Mouse (Mus musculus) G1E (cell line): Measurements from ENCODE around the gene Zfp956.

ENCODE experiments used
- CTCF ChIP-seq: IDR thresholded peaks from 2 replicates; pipeline ENCODE4 v1.5.1; 2012; ENCODE audit warnings: low read depth, low read length, inconsistent platforms, mixed read lengths
- GATA1 ChIP-seq: IDR thresholded peaks from 2 replicates; pipeline ENCODE4 v1.6.1; 2012; ENCODE audit warnings: borderline replicate concordance, low read length, inconsistent platforms, mixed read lengths
- GATA2 ChIP-seq: IDR thresholded peaks from 2 replicates; pipeline ENCODE4 v1.6.1; 2012; ENCODE audit warnings: low read depth, low read length, inconsistent platforms, borderline replicate concordance
- TAL1 ChIP-seq: conservative IDR thresholded peaks from 2 replicates; pipeline ENCODE4 v1.6.1; 2012; ENCODE audit warnings: low read depth, low read length, inconsistent platforms, mixed read lengths

DNA sequence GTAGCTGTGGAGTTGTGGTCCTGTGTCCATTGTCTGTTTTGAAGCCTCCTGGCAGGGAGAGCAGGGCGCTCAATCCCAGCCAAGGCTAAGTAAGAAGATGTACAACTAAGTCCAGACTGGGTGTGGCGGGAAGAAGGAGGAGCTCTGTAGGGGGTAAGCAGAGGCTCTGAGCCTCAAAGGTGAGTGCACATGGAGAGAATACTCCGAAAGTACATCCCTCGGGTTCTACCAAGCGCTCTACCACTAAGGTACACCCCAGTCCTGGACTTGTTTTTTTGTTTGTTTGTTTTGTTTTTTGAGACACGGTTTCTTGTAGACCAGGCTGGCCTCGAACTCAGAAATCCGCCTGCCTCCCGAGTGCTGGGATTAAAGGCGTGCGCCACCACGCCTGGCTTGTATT is 10.7 kb upstream of the Zfp956 start:
- TF ChIP-seq CTCF (no peak), TAL1 (no peak), GATA2 (no peak), GATA1 (no peak)
